Mouse (Mus musculus) kidney, embryonic 16.5 days (tissue): ENCODE data around the gene Dcpp1. TPM values are rescaled to one million over a fixed set of nuclear protein-coding genes. Genes with fewer than 3 reads are reported as not detected.
A peak's percentile ranks its signal among the peaks of the same experiment; 100 is the strongest.
"Not testable (repeated sequence)": the region's sequence is repeated elsewhere in the genome, so short reads cannot be mapped to it uniquely, and the experiment has no call there.

Source experiments
- ATAC-seq: fragments of 200-750 bp; cut with Nextera tagmentation; 2 replicates; pipeline ENCODE4 v1.8.0; 2017; ENCODE audit warnings: moderate TSS enrichment; ENCODE audit not compliant: low FRiP score, low TSS enrichment
- H3K27ac ChIP-seq: fragments of 300-500 bp; sonication (generic); 2 replicates; pipeline ENCODE4 v1.5.1; 2014; ENCODE audit warnings: low read length
- H3K27me3 ChIP-seq: fragments of 300-500 bp; sonication (generic); 2 replicates; pipeline ENCODE4 v1.6.1; 2014; ENCODE audit warnings: low read length, control low read depth, mixed read lengths; ENCODE audit not compliant: insufficient read depth
- H3K36me3 ChIP-seq: fragments of 300-500 bp; sonication (generic); 2 replicates; pipeline ENCODE4 v1.6.1; 2014; ENCODE audit warnings: low read length, control low read depth, mixed read lengths; ENCODE audit not compliant: insufficient read depth
- H3K4me1 ChIP-seq: fragments of 300-500 bp; sonication (generic); 2 replicates; pipeline ENCODE4 v1.6.1; 2014; ENCODE audit warnings: low read length, control low read depth, mixed read lengths; ENCODE audit not compliant: insufficient read depth
- H3K4me2 ChIP-seq: fragments of 300-500 bp; sonication (generic); replicated peaks from 2 replicates; pipeline ENCODE4 v1.6.1; 2014; ENCODE audit warnings: low read depth, low read length
- H3K4me3 ChIP-seq: fragments of 300-500 bp; sonication (generic); 2 replicates; pipeline ENCODE4 v1.5.1; 2014; ENCODE audit warnings: mild to moderate bottlenecking, low read length
- H3K9ac ChIP-seq: fragments of 300-500 bp; sonication (generic); replicated peaks from 2 replicates; pipeline ENCODE4 v1.6.1; 2014; ENCODE audit warnings: low read length
- H3K9me3 ChIP-seq: fragments of 300-500 bp; sonication (generic); 2 replicates; pipeline ENCODE4 v1.6.1; 2016; ENCODE audit warnings: low read length, control low read depth
- WGBS: fragments of 180-500 bp; shearing (Covaris S2); extraction: QIAGEN DNeasy Blood & Tissue Kit; methylation state at CpG from one replicate; pipeline ENCODE4 v1.1.7; 2014; 5-methylcytosine and 5-hydroxymethylcytosine counted together
- polyA plus RNA-seq: library from polyadenylated mRNA; unstranded; fragments of >200 nt; fragmentation: Nextera tagmentation; extraction: Ambion mirVana; gene quantifications from 2 replicates; pipeline ENCODE4 v1.2.1, GENCODE M21; 2015

Gene Dcpp1
- polyA plus RNA-seq, 1 experiment from 2014 or later = not detected

DNA sequence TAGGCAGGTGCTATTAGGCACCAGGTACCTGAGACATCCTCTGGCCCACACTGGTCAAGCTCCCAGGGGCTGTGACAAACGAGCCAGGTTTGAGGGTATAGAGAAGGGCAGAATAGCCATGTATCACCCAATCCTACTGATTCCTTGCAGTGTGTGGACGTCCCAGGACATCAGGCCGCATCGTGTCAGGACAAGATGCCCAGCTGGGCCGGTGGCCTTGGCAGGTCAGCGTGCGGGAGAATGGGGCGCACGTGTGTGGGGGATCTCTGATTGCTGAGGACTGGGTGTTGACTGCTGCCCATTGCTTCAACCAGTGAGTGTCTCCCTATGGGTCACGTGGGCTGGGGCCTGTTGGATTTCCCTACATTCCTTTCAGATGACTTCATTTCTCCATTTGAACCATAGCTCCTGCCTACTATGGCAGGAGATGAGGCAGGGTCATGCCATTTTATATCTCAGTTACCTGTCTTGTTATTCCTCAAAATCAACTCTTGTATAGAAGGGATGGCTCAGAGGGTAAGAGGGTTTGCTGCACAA is 26.4 kb upstream of the Dcpp1 start:
- no peak overlapping the region for H3K4me3 ChIP-seq
- 87% methylated on average over 10 of the region's 10 CpGs for WGBS
- H3K4me2 ChIP-seq = no peak overlapping the region
- H3K27me3 ChIP-seq = no peaks in the 10 kb centered on the region
- no peaks in the 10 kb centered on the region for H3K36me3 ChIP-seq
- no peak overlapping the region for H3K9ac ChIP-seq
- no peaks in the 10 kb centered on the region for H3K4me1 ChIP-seq
- H3K9me3 ChIP-seq = no peaks in the 10 kb centered on the region
- no peak for ATAC-seq
- no peak overlapping the region for H3K27ac ChIP-seq

DNA sequence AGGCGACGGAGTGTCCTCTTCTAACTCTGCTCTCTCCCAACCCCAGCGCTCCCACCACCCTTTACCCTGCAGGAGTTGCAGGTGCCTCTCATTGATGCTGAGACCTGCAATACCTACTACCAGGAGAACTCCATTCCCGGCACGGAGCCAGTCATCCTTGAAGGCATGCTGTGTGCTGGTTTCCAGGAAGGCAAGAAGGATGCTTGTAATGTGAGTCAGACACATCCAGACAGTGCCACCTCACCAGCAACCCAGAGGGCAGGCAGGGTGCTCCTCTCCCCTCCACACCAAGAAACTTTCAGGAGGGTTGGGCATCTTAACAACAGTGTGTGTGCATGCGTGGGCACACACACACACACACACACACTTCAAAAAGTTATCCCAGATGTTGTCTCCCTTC is 23.5 kb upstream of the Dcpp1 start:
- Histone ChIP-seq H3K27me3 (no peaks in the 10 kb centered on the region), H3K9ac (no peak overlapping the region), H3K4me2 (no peak overlapping the region), H3K4me1 (no peaks in the 10 kb centered on the region), H3K36me3 (no peaks in the 10 kb centered on the region), H3K9me3 (no peaks in the 10 kb centered on the region), H3K4me3 (no peak overlapping the region), H3K27ac (no peak overlapping the region)
- WGBS = 74% methylated on average over 6 of the region's 6 CpGs
- ATAC-seq = 0 out of 2 replicates have a peak, but pooled peaks have one; percentile 33

DNA sequence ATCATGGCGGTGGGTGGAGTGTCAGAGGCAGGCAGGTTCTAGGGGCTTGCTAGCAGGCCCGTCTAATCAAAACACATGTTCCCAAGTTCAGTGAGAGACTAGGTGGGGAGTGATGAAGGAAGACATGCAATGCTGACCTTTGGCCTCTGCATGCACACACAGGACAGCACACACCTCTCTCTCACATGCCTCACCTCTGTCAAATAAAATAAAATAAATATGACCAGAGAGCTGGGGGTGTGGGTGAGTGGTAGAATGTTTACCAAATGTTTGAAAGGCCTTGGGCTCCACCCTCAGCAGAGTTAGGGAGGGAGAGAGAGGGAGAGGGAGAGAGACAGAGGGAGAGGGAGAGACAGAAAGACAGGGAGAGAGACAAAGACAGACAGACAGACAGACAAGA is 22.8 kb upstream of the Dcpp1 start:
- no peak overlapping the region for H3K9ac ChIP-seq
- H3K4me1 ChIP-seq = no peaks in the 10 kb centered on the region
- H3K4me2 ChIP-seq = no peak overlapping the region
- ATAC-seq = no peak
- H3K27ac ChIP-seq = no peak overlapping the region
- no peak overlapping the region for H3K4me3 ChIP-seq
- H3K36me3 ChIP-seq = no peaks in the 10 kb centered on the region
- no peaks in the 10 kb centered on the region for H3K27me3 ChIP-seq
- WGBS = 83% methylated on average over 2 of the region's 2 CpGs
- no peaks in the 10 kb centered on the region for H3K9me3 ChIP-seq

DNA sequence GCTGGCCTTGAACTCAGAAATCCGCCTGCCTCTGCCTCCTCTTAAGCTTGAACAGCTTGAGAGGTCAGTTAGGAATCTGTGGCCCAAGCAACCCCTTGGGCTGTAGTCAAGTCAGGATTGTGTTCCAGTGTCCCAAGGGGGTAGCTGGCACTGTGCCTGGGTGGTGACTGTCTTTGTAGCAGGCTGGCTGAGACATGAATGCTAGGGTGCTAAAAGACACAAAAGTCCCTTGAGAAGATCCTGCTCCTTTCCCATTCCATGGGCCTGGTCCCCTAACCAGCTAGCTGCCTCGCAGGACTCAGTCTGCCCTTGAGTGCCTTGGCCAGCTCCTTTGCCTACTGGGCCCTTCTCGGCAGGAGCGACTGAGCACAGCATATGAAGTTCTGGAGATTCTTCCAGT is 17.8 kb upstream of the Dcpp1 start:
- Histone ChIP-seq H3K4me2 (no peak overlapping the region), H3K36me3 (no peaks in the 10 kb centered on the region), H3K27me3 (no peaks in the 10 kb centered on the region), H3K4me3 (no peak overlapping the region), H3K4me1 (no peaks in the 10 kb centered on the region), H3K9me3 (no peaks in the 10 kb centered on the region), H3K27ac (no peak overlapping the region), H3K9ac (no peak overlapping the region)
- WGBS = 85% methylated on average over 4 of the region's 4 CpGs
- no peak for ATAC-seq

- no peak within 1 kb of the TSS for H3K9ac ChIP-seq
- no peaks in the 10 kb centered on the region for H3K27me3 ChIP-seq
- ATAC-seq = no peak
- no peak within 1 kb of the TSS for H3K27ac ChIP-seq
- no peaks in the 10 kb centered on the region for H3K4me1 ChIP-seq
- no peaks in the 10 kb centered on the region for H3K9me3 ChIP-seq
- no peaks in the 10 kb centered on the region for H3K36me3 ChIP-seq
- no peak within 1 kb of the TSS for H3K4me3 ChIP-seq
- H3K4me2 ChIP-seq = no peak within 1 kb of the TSS
- 84% methylated on average over 15 of the region's 15 CpGs for WGBS
These were observed 12.9 kb upstream of the Dcpp1 start, which contains the start of gene Prss21 for GRCm38 (mm10) chr17:23867756-23868155. Prss21 (plus strand) TSS chr17:23868056.

GRCm38 (mm10) chr17:23868513-23868912 is 12.2 kb upstream of the Dcpp1 start:
- no peak overlapping the region for H3K9ac ChIP-seq
- no peaks in the 10 kb centered on the region for H3K36me3 ChIP-seq
- 92% methylated on average over 11 of the region's 11 CpGs for WGBS
- no peaks in the 10 kb centered on the region for H3K9me3 ChIP-seq
- ATAC-seq = no peak
- H3K4me1 ChIP-seq = no peaks in the 10 kb centered on the region
- H3K27me3 ChIP-seq = no peaks in the 10 kb centered on the region
- H3K27ac ChIP-seq = no peak overlapping the region
- H3K4me2 ChIP-seq = no peak overlapping the region
- no peak overlapping the region for H3K4me3 ChIP-seq

DNA sequence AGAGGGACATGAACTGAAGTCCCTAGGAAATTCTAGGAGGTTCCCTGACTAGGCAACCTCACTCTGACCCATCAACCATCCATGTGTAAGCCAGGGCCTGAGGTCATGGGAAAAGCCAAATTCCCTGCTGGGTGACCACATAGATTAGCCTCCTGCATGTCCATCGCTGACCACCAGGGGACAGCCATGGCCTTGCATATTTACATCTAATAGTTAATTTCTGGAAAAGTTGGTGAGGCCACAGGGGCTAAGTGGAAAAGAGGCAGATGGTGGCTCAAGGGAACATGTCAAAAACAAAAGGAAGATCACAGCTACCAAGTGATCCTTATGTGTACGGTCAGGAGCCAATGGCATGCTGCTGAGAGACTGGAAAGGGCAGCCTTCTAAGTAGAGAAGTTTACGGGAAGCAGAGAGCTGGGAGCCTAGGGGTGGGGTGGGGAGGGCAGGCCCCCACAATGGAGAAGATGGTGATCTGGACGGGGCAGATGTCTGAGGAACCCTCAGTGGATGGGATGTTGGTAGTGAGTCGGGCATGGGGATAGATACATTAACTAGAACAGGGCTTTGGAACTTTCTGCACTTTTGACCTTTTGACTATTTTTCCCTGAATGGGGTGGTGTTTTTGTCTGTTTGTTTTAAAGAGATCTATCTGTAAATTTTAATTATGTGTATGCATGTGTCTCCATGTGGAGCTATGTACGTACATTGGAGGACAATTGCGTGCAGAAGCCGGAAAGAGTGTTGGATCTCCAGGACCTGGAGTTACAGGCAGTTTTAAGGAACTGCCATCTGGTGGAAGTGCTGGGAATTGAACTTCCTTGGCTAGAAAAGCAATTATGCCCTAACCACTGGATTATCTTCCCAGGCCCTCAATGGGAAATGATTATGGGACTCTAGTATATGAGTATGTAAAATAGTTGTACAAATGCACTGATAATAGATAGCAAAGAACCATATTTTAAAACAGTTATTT is 6.5 kb upstream of the Dcpp1 start:
- Histone ChIP-seq H3K4me2 (no peak overlapping the region), H3K4me1 (peaks cover 3% of the 10 kb centered on the region; the same call in 1 of the 2 replicates), H3K27me3 (no peaks in the 10 kb centered on the region), H3K4me3 (no peak overlapping the region), H3K36me3 (no peaks in the 10 kb centered on the region), H3K9ac (no peak overlapping the region), H3K27ac (no peak overlapping the region), H3K9me3 (no peaks in the 10 kb centered on the region)
- 38% methylated on average over 8 of the region's 8 CpGs for WGBS
- peak; percentile 39 for ATAC-seq

DNA sequence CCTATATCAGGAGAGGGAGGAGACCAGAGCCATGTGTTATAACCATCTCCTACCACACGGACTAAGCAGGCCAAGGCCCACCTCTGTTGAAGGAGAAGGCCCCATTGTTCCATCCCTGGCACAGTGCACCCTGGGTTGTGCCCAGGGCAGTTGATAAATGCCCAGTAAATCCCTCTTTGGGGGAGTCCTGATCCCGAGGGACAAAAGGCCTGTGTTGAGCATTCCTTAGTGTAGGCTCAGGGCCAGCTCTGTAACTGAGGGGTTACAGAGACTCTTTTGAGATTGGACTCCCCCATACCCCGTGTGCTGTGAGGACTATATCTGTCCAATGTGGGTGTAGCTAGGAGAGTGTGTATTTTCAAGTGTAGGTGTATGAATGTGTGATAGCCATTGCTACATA is 3.9 kb upstream of the Dcpp1 start:
- ATAC-seq = no peak
- Histone ChIP-seq H3K27ac (no peak overlapping the region), H3K4me2 (no peak overlapping the region), H3K4me1 (peaks cover 3% of the 10 kb centered on the region; the same call in 1 of the 2 replicates), H3K9me3 (no peaks in the 10 kb centered on the region), H3K4me3 (no peak overlapping the region), H3K27me3 (no peaks in the 10 kb centered on the region), H3K9ac (no peak overlapping the region), H3K36me3 (no peaks in the 10 kb centered on the region)
- 52% methylated on average over 3 of the region's 3 CpGs for WGBS

- no peak overlapping the region for H3K4me2 ChIP-seq
- H3K36me3 ChIP-seq = no peaks in the 10 kb centered on the region
- H3K9me3 ChIP-seq = no peaks in the 10 kb centered on the region
- H3K27me3 ChIP-seq = no peaks in the 10 kb centered on the region
- H3K4me3 ChIP-seq = no peak overlapping the region
- no peak for ATAC-seq
- no peak overlapping the region for H3K27ac ChIP-seq
- H3K9ac ChIP-seq = no peak overlapping the region
- 85% methylated on average over 2 of the region's 2 CpGs for WGBS
- H3K4me1 ChIP-seq = peaks cover 3% of the 10 kb centered on the region; the same call in 1 of the 2 replicates
These were observed 3.5 kb upstream of the Dcpp1 start for GRCm38 (mm10) chr17:23877166-23877565.

DNA sequence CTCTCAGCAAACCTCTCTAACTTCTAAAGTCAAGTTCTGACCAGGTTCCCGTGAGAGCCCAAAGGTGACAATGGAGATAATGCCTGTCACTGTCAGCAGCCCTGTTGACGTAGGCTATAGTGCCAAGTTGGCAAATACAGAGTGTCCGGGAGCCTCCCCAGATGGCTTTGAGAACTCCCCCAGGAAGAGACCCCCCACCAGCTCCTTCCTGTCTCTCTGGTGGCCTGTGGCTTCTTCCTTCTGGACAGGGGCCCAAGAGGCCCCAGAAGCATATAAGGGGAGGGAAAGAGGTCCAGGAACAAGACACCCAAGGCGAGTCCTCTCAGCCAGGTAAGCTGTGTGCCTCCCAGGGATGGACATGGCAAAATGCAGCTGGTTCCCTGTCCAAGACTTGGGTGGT is 36.5 kb downstream of the Dcpp1 start, which contains the start of gene Dcpp3:
Gene Dcpp3 (plus strand): TSS at position 301 of the 400 bp plus-strand sequence.
- ATAC-seq, H3K27ac ChIP-seq, H3K9ac ChIP-seq, H3K4me2 ChIP-seq, H3K9me3 ChIP-seq, H3K27me3 ChIP-seq, H3K36me3 ChIP-seq, H3K4me3 ChIP-seq, H3K4me1 ChIP-seq: not testable (repeated sequence)
- WGBS = 68% methylated on average over 4 of the region's 4 CpGs
